Mouse (Mus musculus) intestine, embryonic 16.5 days (tissue): ENCODE data around the gene Abhd17a. TPM values are rescaled to one million over a fixed set of nuclear protein-coding genes. Genes with fewer than 3 reads are reported as not detected.
A peak's percentile ranks its signal among the peaks of the same experiment; 100 is the strongest.

Experiments
- ATAC-seq: fragments of 200-750 bp; cut with Nextera tagmentation; 2 replicates; pipeline ENCODE4 v1.8.0; 2017; ENCODE audit warnings: moderate TSS enrichment, moderate library complexity
- H3K27ac ChIP-seq: fragments of 300-500 bp; sonication (generic); 2 replicates; pipeline ENCODE4 v1.5.1; 2014; ENCODE audit warnings: mild to moderate bottlenecking, low read length
- H3K27me3 ChIP-seq: fragments of 300-500 bp; sonication (generic); replicated peaks from 2 replicates; pipeline ENCODE4 v1.6.1; 2014; ENCODE audit warnings: low read length, control low read depth, mixed read lengths; ENCODE audit not compliant: control insufficient read depth, insufficient read depth
- H3K36me3 ChIP-seq: fragments of 300-500 bp; sonication (generic); 2 replicates; pipeline ENCODE4 v1.6.1; 2014; ENCODE audit warnings: low read length, control low read depth; ENCODE audit not compliant: control insufficient read depth, insufficient read depth
- H3K4me1 ChIP-seq: fragments of 300-500 bp; sonication (generic); 2 replicates; pipeline ENCODE4 v1.6.1; 2014; ENCODE audit warnings: low read length, control low read depth, mixed read lengths; ENCODE audit not compliant: control insufficient read depth, insufficient read depth
- H3K4me2 ChIP-seq: fragments of 300-500 bp; sonication (generic); 2 replicates; pipeline ENCODE4 v1.6.1; 2014; ENCODE audit warnings: low read depth, low read length, control low read depth
- H3K4me3 ChIP-seq: fragments of 300-500 bp; sonication (generic); 2 replicates; pipeline ENCODE4 v1.5.1; 2014; ENCODE audit warnings: mild to moderate bottlenecking, low read length
- H3K9ac ChIP-seq: fragments of 300-500 bp; sonication (generic); 2 replicates; pipeline ENCODE4 v1.6.1; 2014; ENCODE audit warnings: low read depth, low read length
- H3K9me3 ChIP-seq: fragments of 300-500 bp; sonication (generic); 2 replicates; pipeline ENCODE4 v1.6.1; 2016; ENCODE audit warnings: low read length, control low read depth; ENCODE audit not compliant: control insufficient read depth
- WGBS: fragments of 180-500 bp; shearing (Covaris S2); extraction: QIAGEN DNeasy Blood & Tissue Kit; methylation state at CpG from one replicate; pipeline ENCODE4 v1.1.7; 2014; 5-methylcytosine and 5-hydroxymethylcytosine counted together
- polyA plus RNA-seq: library from polyadenylated mRNA; unstranded; fragments of >200 nt; fragmentation: Nextera tagmentation; extraction: Ambion mirVana; gene quantifications from 2 replicates; pipeline ENCODE4 v1.2.1, GENCODE M21; 2015

The Abhd17a gene
- polyA plus RNA-seq, 1 experiment from 2014 or later = 63.1 TPM

DNA sequence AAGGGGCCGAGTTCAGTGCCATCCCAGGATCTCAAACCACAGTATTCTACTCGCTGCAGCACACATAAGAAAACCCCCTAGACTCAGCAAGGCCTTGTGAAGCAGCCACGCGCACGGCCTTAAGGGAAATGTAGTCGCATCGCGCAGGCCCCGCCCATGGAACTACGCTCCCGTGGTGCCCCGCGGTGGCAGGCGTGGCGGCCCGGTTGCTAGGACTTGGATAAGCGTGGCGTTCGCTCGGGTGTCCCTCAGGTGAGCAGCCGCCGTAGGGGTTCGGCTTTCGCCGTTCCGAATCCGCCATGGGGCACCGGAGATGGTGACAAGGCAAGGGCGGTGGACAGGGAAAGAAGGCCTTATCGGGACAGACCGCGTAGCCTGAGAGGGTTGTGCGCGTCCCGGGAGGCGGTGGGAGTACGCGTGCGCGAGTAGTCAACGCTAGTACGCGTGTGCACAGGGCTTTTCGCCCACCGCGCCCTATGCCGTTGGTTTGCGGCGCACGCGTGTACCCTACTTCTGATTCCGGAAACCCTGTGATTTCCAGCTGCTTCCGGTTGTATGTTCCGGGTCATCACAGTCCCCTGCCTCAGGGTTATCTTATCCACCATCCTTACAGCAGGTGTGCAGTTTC lies 12.7 kb upstream of the Abhd17a start, which contains the start of the genes Scamp4 and Adat3:
Gene Scamp4 (plus strand): TSS at position 175 of the 628 bp plus-strand sequence.
Gene Adat3 (plus strand): TSS at position 183 of the 628 bp plus-strand sequence.
- H3K4me2 ChIP-seq = peak within 1 kb of the TSS; percentile 67

DNA sequence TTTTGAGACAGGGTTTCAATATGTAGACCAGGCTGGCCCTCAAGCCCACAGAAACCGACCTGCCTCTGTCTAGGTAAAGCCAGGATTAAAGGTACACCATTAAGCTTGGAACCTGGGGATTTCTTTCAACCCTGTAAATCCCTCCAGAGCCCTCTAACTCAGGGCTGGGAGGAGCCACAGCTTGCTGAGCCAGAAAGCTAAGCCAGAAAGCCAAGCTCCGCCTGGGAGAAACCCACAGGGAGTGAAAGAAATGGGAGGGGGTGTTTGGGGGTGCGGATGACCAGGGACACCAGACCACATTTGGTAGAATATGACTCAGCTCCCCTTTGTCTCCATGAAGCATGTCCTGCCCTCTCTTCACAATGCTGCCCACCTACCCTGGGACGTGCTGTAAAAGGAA lies 6.2 kb upstream of the Abhd17a start:
- Histone ChIP-seq H3K4me3 (no peak overlapping the region), H3K9me3 (no peaks in the 10 kb centered on the region), H3K36me3 (no peaks in the 10 kb centered on the region), H3K27me3 (no peaks in the 10 kb centered on the region), H3K9ac (no peak overlapping the region), H3K27ac (no peak overlapping the region), H3K4me1 (no peaks in the 10 kb centered on the region), H3K4me2 (no peak overlapping the region)
- ATAC-seq = no peak
- WGBS = 42% methylated on average over 4 of the region's 4 CpGs

More for the DNA sequence above, 12.7 kb upstream of the Abhd17a start, which contains the start of the genes Scamp4 and Adat3:
- H3K36me3 ChIP-seq = peaks cover 16% of the 10 kb centered on the region
- no peaks in the 10 kb centered on the region for H3K9me3 ChIP-seq
- H3K27me3 ChIP-seq = no peaks in the 10 kb centered on the region
- peak within 1 kb of the TSS; percentile 94 for H3K27ac ChIP-seq
- H3K4me1 ChIP-seq = peaks cover 24% of the 10 kb centered on the region
- peak within 1 kb of the TSS; percentile 77 for H3K9ac ChIP-seq
- peak within 1 kb of the TSS; percentile 80 for H3K4me3 ChIP-seq
- ATAC-seq = peak; percentile 92
- under 1% methylated on average over 54 of the region's 54 CpGs for WGBS

DNA sequence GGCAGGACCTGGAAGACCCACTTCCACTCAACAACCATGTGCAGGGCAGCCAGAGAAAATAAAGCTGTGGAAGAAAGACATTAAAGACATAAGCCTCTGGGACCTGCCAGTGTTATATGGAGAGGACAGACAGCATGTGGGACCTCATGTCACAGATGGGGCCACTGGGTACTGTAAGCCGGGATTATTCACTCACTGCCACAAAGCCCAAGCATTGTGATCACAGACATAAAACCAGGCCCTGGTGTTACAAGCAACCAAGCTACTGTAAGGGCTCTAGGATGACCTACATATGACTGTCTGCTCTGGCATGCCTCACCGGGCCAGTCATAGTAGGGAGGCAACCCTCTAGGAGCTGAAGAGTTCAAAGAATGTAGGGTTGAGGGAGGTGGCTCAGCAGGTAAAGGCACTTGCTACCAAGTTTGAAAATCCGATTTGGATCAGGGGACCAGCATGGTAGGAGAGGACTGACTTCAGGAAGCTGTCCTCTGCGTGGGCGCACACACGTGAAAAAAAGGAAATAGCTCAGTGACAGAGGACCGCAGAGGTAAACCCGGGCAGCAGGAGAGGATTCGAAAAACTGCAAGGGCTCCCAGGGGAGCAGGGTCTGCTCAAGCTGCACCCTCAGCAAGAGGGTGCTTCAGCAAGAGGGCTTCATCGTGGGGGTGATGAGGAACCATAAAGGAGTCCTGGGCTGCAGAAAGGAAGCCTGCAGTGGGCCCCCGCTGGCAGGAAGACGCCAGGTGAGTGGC lies 838 bp downstream of the Abhd17a start:
- 10% methylated on average over 12 of the region's 12 CpGs for WGBS
- H3K4me3 ChIP-seq = peak overlapping the region; percentile 80
- H3K36me3 ChIP-seq = 0 out of 2 replicates have a peak, but pooled peaks cover 2% of the 10 kb centered on the region
- H3K4me1 ChIP-seq = peaks cover 36% of the 10 kb centered on the region
- H3K9ac ChIP-seq = peak overlapping the region; percentile 85
- no peaks in the 10 kb centered on the region for H3K9me3 ChIP-seq
- peak overlapping the region; percentile 43 for H3K27ac ChIP-seq
- H3K4me2 ChIP-seq = peak overlapping the region; percentile 82
- no peak for ATAC-seq
- no peaks in the 10 kb centered on the region for H3K27me3 ChIP-seq

DNA sequence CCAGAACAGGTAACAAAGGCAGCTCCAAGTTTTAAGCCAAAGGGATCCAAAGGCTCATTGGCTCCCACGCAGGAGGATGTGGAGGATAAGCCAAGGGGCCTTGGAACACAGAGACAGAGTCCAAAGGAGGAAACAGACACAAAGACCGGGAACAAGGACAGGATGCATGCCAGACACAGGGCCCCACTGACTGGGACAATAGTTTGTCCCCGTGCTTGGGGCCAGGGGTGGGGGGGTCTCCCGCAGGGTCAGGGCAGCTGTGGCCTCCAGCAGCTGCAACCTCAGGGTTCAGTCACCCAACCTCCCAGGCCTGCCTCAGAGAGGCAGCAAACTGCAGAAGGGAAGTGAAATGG lies 2.9 kb downstream of the Abhd17a start:
- 63% methylated on average over 4 of the region's 4 CpGs for WGBS
- Histone ChIP-seq H3K4me2 (no peak overlapping the region), H3K4me1 (peaks cover 41% of the 10 kb centered on the region), H3K4me3 (peak overlapping the region; percentile 15; the same call in 1 of the 2 replicates), H3K9ac (no peak overlapping the region), H3K27ac (peak overlapping the region; percentile 31), H3K9me3 (no peaks in the 10 kb centered on the region), H3K36me3 (peaks cover 2% of the 10 kb centered on the region; the same call in 1 of the 2 replicates), H3K27me3 (no peaks in the 10 kb centered on the region)
- ATAC-seq = no peak

- Histone ChIP-seq H3K27me3 (no peaks in the 10 kb centered on the region), H3K36me3 (peaks cover 2% of the 10 kb centered on the region; the same call in 1 of the 2 replicates), H3K9me3 (no peaks in the 10 kb centered on the region), H3K4me3 (peak overlapping the region; percentile 15), H3K9ac (peak overlapping the region; percentile 27), H3K4me2 (peak overlapping the region; percentile 16; the same call in 1 of the 2 replicates), H3K4me1 (peaks cover 41% of the 10 kb centered on the region), H3K27ac (peak overlapping the region; percentile 31)
- WGBS = 94% methylated on average over 46 of the region's 51 CpGs
- no peak for ATAC-seq
These were observed 3.5 kb downstream of the Abhd17a start for GRCm38 (mm10) chr10:80586407-80587304.

- 0 out of 2 replicates have a peak overlapping the region, but pooled peaks have one; percentile 15 for H3K4me3 ChIP-seq
- no peak overlapping the region for H3K27ac ChIP-seq
- ATAC-seq = no peak
- H3K4me2 ChIP-seq = peak overlapping the region; percentile 14; the same call in 1 of the 2 replicates
- H3K9me3 ChIP-seq = no peaks in the 10 kb centered on the region
- H3K27me3 ChIP-seq = no peaks in the 10 kb centered on the region
- H3K9ac ChIP-seq = 0 out of 2 replicates have a peak overlapping the region, but pooled peaks have one; percentile 20
- peaks cover 41% of the 10 kb centered on the region for H3K4me1 ChIP-seq
- H3K36me3 ChIP-seq = peaks cover 2% of the 10 kb centered on the region; the same call in 1 of the 2 replicates
- 91% methylated on average over 8 of the region's 8 CpGs for WGBS
These were observed 4.6 kb downstream of the Abhd17a start for GRCm38 (mm10) chr10:80585581-80585980.

- H3K9me3 ChIP-seq = no peaks in the 10 kb centered on the region
- peak overlapping the region; percentile 20 for H3K9ac ChIP-seq
- peak overlapping the region; percentile 20 for H3K27ac ChIP-seq
- peaks cover 2% of the 10 kb centered on the region; the same call in 1 of the 2 replicates for H3K36me3 ChIP-seq
- no peaks in the 10 kb centered on the region for H3K27me3 ChIP-seq
- H3K4me2 ChIP-seq = peak overlapping the region; percentile 14; the same call in 1 of the 2 replicates
- peaks cover 41% of the 10 kb centered on the region for H3K4me1 ChIP-seq
- ATAC-seq = 0 out of 2 replicates have a peak, but pooled peaks have one; percentile 14
- no peak overlapping the region for H3K4me3 ChIP-seq
- WGBS = 73% methylated on average over 12 of the region's 12 CpGs
These were observed 5.2 kb downstream of the Abhd17a start for GRCm38 (mm10) chr10:80584642-80585552.

- Histone ChIP-seq H3K9ac (no peak overlapping the region), H3K9me3 (no peaks in the 10 kb centered on the region), H3K4me2 (no peak overlapping the region), H3K4me1 (peaks cover 37% of the 10 kb centered on the region), H3K27me3 (no peaks in the 10 kb centered on the region), H3K4me3 (no peak overlapping the region), H3K27ac (peak overlapping the region; percentile 20; the same call in 1 of the 2 replicates), H3K36me3 (peaks cover 2% of the 10 kb centered on the region; the same call in 1 of the 2 replicates)
- WGBS = 54% methylated on average over 12 of the region's 12 CpGs
- peak; percentile 6; the same call in 1 of the 2 replicates for ATAC-seq
These were observed 6.1 kb downstream of the Abhd17a start for GRCm38 (mm10) chr10:80584045-80584488.
